Mouse (Mus musculus) lung, embryonic 14.5 days (tissue): Measurements from ENCODE around the gene Slc1a5. TPM values are rescaled to one million over a fixed set of nuclear protein-coding genes. Genes with fewer than 3 reads are reported as not detected.

ENCODE experiments used
- ATAC-seq: fragments of 200-750 bp; cut with Nextera tagmentation; 2 replicates; pipeline ENCODE4 v1.8.0; 2017; ENCODE audit warnings: mild to moderate bottlenecking, moderate TSS enrichment, moderate library complexity; ENCODE audit not compliant: insufficient read depth
- DNase-seq: peaks from one replicate; pipeline ENCODE4 v3.0.0-alpha.2; 2015
- H3K27ac ChIP-seq: fragments of 300-500 bp; sonication (generic); 2 replicates; pipeline ENCODE4 v1.5.1; 2014; ENCODE audit warnings: low read depth, mild to moderate bottlenecking, moderate library complexity
- H3K27me3 ChIP-seq: fragments of 300-500 bp; sonication (generic); 2 replicates; pipeline ENCODE4 v1.6.1; 2014; ENCODE audit warnings: low read length, control low read depth; ENCODE audit not compliant: insufficient read depth
- H3K36me3 ChIP-seq: fragments of 300-500 bp; sonication (generic); 2 replicates; pipeline ENCODE4 v1.6.1; 2014; ENCODE audit warnings: control low read depth; ENCODE audit not compliant: insufficient read depth
- H3K4me1 ChIP-seq: fragments of 300-500 bp; sonication (generic); 2 replicates; pipeline ENCODE4 v1.6.1; 2014; ENCODE audit warnings: antibody characterized with exemption, control low read depth; ENCODE audit not compliant: insufficient read depth
- H3K4me2 ChIP-seq: fragments of 300-500 bp; sonication (generic); 2 replicates; pipeline ENCODE4 v1.6.1; 2014; ENCODE audit warnings: mild to moderate bottlenecking
- H3K4me3 ChIP-seq: fragments of 300-500 bp; sonication (generic); 2 replicates; pipeline ENCODE4 v1.5.1; 2014; ENCODE audit warnings: low read depth, low read length
- H3K9ac ChIP-seq: fragments of 300-500 bp; sonication (generic); 2 replicates; pipeline ENCODE4 v1.6.1; 2014
- H3K9me3 ChIP-seq: fragments of 300-500 bp; sonication (generic); 2 replicates; pipeline ENCODE4 v1.6.1; 2016; ENCODE audit warnings: low read depth, low read length, control low read depth
- CTCF ChIP-seq: IDR thresholded peaks from 2 replicates; pipeline ENCODE4 v1.5.1; 2016; ENCODE audit warnings: antibody characterized with exemption, low read depth
- WGBS: fragments of 180-500 bp; shearing (Covaris S2); extraction: QIAGEN DNeasy Blood & Tissue Kit; methylation state at CpG from one replicate; pipeline ENCODE4 v1.1.7; 2014; 5-methylcytosine and 5-hydroxymethylcytosine counted together
- polyA plus RNA-seq: library from polyadenylated mRNA; unstranded; fragments of >200 nt; fragmentation: Nextera tagmentation; extraction: Ambion mirVana; gene quantifications from 2 replicates; pipeline ENCODE4 v1.2.1, GENCODE M21; 2014

The Slc1a5 gene
- polyA plus RNA-seq, 1 experiment from 2014 or later = 35.7 TPM

GRCm38 (mm10) chr7:16846775-16847174 is 65.6 kb downstream of the Slc1a5 start:
- Histone ChIP-seq H3K9ac (no peak overlapping the region), H3K4me2 (no peak overlapping the region), H3K27me3 (no peaks in the 10 kb centered on the region), H3K27ac (no peak overlapping the region), H3K36me3 (peaks cover 35% of the 10 kb centered on the region), H3K9me3 (no peaks in the 10 kb centered on the region), H3K4me1 (peaks cover 11% of the 10 kb centered on the region), H3K4me3 (no peak overlapping the region)
- WGBS = 94% methylated on average over 5 of the region's 5 CpGs
- ATAC-seq (no peak), DNase-seq (no peak)
- no peak for TF ChIP-seq CTCF

GRCm38 (mm10) chr7:16847507-16847906 is 66.4 kb downstream of the Slc1a5 start:
- H3K4me3 ChIP-seq = no peak overlapping the region
- no peak overlapping the region for H3K27ac ChIP-seq
- peaks cover 11% of the 10 kb centered on the region for H3K4me1 ChIP-seq
- no peak for TF ChIP-seq CTCF
- no peaks in the 10 kb centered on the region for H3K9me3 ChIP-seq
- peaks cover 38% of the 10 kb centered on the region for H3K36me3 ChIP-seq
- no peaks in the 10 kb centered on the region for H3K27me3 ChIP-seq
- H3K9ac ChIP-seq = no peak overlapping the region
- no peak for ATAC-seq
- DNase-seq = no peak
- H3K4me2 ChIP-seq = no peak overlapping the region
- 78% methylated on average over 19 of the region's 19 CpGs for WGBS

Other genes with a start within 250 kb of the Slc1a5 start
- 29.6 and 30.5 TPM in 2 replicates for gene Arhgap35, start 166.3 kb upstream of the Slc1a5 start, polyA plus RNA-seq
- not detected in 2 replicates for gene Ceacam15, start 105.6 kb upstream of the Slc1a5 start, polyA plus RNA-seq
- not detected in 2 replicates for gene Ceacam9, start 59.4 kb upstream of the Slc1a5 start, polyA plus RNA-seq
- gene Ap2s1, start 42.9 kb upstream of the Slc1a5 start, polyA plus RNA-seq = 287 and 295 TPM in 2 replicates
- 117 and 134 TPM in 2 replicates for gene Strn4, start 34.5 kb downstream of the Slc1a5 start, polyA plus RNA-seq
- 27.7 and 31.9 TPM in 2 replicates for gene Fkrp, start 35.4 kb downstream of the Slc1a5 start, polyA plus RNA-seq
- gene Prkd2, start 61.6 kb downstream of the Slc1a5 start, polyA plus RNA-seq = 19.6 and 20.2 TPM in 2 replicates
- 6.6 and 7.8 TPM in 2 replicates for gene Dact3, start 94.0 kb downstream of the Slc1a5 start, polyA plus RNA-seq
- 10.8 and 11.1 TPM in 2 replicates for gene Gng8, start 110.4 kb downstream of the Slc1a5 start, polyA plus RNA-seq
- gene Ptgir, start 125.2 kb downstream of the Slc1a5 start, polyA plus RNA-seq = 1.3 and 1.6 TPM in 2 replicates
- gene Calm3, start 142.8 kb downstream of the Slc1a5 start, polyA plus RNA-seq = 139 and 155 TPM in 2 replicates
- gene Pnmal2, start 163.3 kb downstream of the Slc1a5 start, polyA plus RNA-seq = 3.1 and 3.3 TPM in 2 replicates
- gene Pnmal1, start 178.3 kb downstream of the Slc1a5 start, polyA plus RNA-seq = 0.11 and 0.20 TPM in 2 replicates
- gene Gm42372, start 201.7 kb downstream of the Slc1a5 start, polyA plus RNA-seq = 0.09 and 0.20 TPM in 2 replicates
- 27.3 and 29.2 TPM in 2 replicates for gene Ccdc8, start 211.4 kb downstream of the Slc1a5 start, polyA plus RNA-seq
- gene Ppp5c, start 246.6 kb downstream of the Slc1a5 start, polyA plus RNA-seq = 103 and 117 TPM in 2 replicates